Mouse (Mus musculus) myocyte (in vitro differentiated cells): ENCODE data around the gene BC024978. TPM values are rescaled to one million over a fixed set of nuclear protein-coding genes. Genes with fewer than 3 reads are reported as not detected.
A peak's percentile ranks its signal among the peaks of the same experiment; 100 is the strongest.

Experiments
- H3K27me3 ChIP-seq: one replicate; pipeline ENCODE4 v1.6.1; 2011; ENCODE audit not compliant: control insufficient read depth, insufficient read depth, insufficient read length
- H3K36me3 ChIP-seq: one replicate; pipeline ENCODE4 v1.6.1; 2011; ENCODE audit not compliant: control insufficient read depth, insufficient read depth
- H3K4me2 ChIP-seq: one replicate; pipeline ENCODE4 v1.6.1; 2011; ENCODE audit warnings: low read depth, control low read depth
- H3K4me3 ChIP-seq: one replicate; pipeline ENCODE4 v1.5.1; 2011; ENCODE audit warnings: mild to moderate bottlenecking, control low read depth, moderate library complexity
- H3K79me2 ChIP-seq: one replicate; pipeline ENCODE4 v1.6.1; 2011; ENCODE audit not compliant: control insufficient read depth, insufficient read depth
- H3ac ChIP-seq: one replicate; pipeline ENCODE4 v1.6.1; 2011; ENCODE audit not compliant: control insufficient read depth, insufficient read length
- CEBPB ChIP-seq: IDR thresholded peaks from 2 replicates; pipeline ENCODE4 v1.6.1; 2011; ENCODE audit warnings: mild to moderate bottlenecking, moderate library complexity; ENCODE audit not compliant: poor library complexity, insufficient read depth, severe bottlenecking
- E2F4 ChIP-seq: IDR thresholded peaks from one replicate; pipeline ENCODE4 v1.6.1; 2011; ENCODE audit warnings: mild to moderate bottlenecking, control low read depth, moderate library complexity; ENCODE audit not compliant: insufficient read depth
- MAX ChIP-seq: IDR thresholded peaks from one replicate; pipeline ENCODE4 v1.6.1; 2011; ENCODE audit warnings: low read depth, mild to moderate bottlenecking, control low read depth
- MYOD1 ChIP-seq, 3 experiments: IDR thresholded peaks; one replicate each; pipeline ENCODE4 v1.6.1; 2011; ENCODE audit warnings: control low read depth in 2 of 3, low read depth in 2 of 3, mild to moderate bottlenecking in 2 of 3, moderate library complexity in 1 of 3; ENCODE audit not compliant: insufficient read length in 2 of 3, control insufficient read depth in 1 of 3
- MYOG ChIP-seq, 3 experiments: IDR thresholded peaks; one replicate each; pipeline ENCODE4 v1.6.1; 2011; ENCODE audit warnings: control low read depth in 2 of 3, low read depth in 2 of 3, mild to moderate bottlenecking in 2 of 3; ENCODE audit not compliant: insufficient read length in 2 of 3, control insufficient read depth in 1 of 3, insufficient read depth in 1 of 3
- POLR2A ChIP-seq: IDR thresholded peaks from one replicate; pipeline ENCODE4 v1.6.1; 2011; ENCODE audit warnings: low read depth, mild to moderate bottlenecking, control low read depth, moderate library complexity; ENCODE audit not compliant: insufficient read length
- POLR2AphosphoS2 ChIP-seq: IDR thresholded peaks from one replicate; pipeline ENCODE4 v1.6.1; 2011; ENCODE audit warnings: low read depth, control low read depth; ENCODE audit not compliant: insufficient read length
- REST ChIP-seq: IDR thresholded peaks from one replicate; pipeline ENCODE4 v1.6.1; 2011; ENCODE audit warnings: mild to moderate bottlenecking, control low read depth, moderate library complexity; ENCODE audit not compliant: insufficient read depth, insufficient read length
- SRF ChIP-seq: IDR thresholded peaks from one replicate; pipeline ENCODE4 v1.6.1; 2011; ENCODE audit warnings: low read depth; ENCODE audit not compliant: control insufficient read depth, insufficient read length
- TCF12 ChIP-seq: IDR thresholded peaks from one replicate; pipeline ENCODE4 v1.6.1; 2011; ENCODE audit warnings: mild to moderate bottlenecking, control low read depth; ENCODE audit not compliant: poor library complexity, insufficient read depth, severe bottlenecking
- TCF3 ChIP-seq: IDR thresholded peaks from one replicate; pipeline ENCODE4 v1.6.1; 2011; ENCODE audit warnings: low read depth, control low read depth; ENCODE audit not compliant: insufficient read length
- USF1 ChIP-seq: IDR thresholded peaks from one replicate; pipeline ENCODE4 v1.6.1; 2011; ENCODE audit warnings: low read depth, mild to moderate bottlenecking, control low read depth, moderate library complexity
- polyA plus RNA-seq: library from polyadenylated mRNA; unstranded; fragments of >200 nt; fragmentation: generic; extraction: Trizol; gene quantifications from one replicate; pipeline ENCODE4 v1.2.1, GENCODE M21; 2012; ENCODE audit warnings: missing spikeins

Gene BC024978
- 5.2 TPM for polyA plus RNA-seq

GRCm38 (mm10) chr7:27195681-27196611 lies at the start of gene BC024978, which contains the start of gene Snrpa:
Gene BC024978 (plus strand): TSS chr7:27195781.
Gene Snrpa (minus strand): TSS chr7:27196271.
- Histone ChIP-seq H3K4me3 (peak within 1 kb of the TSS; percentile 80), H3K79me2 (peaks cover 38% of the 10 kb centered on the region), H3K27me3 (no peaks in the 10 kb centered on the region), H3K4me2 (peak within 1 kb of the TSS; percentile 100), H3K36me3 (peaks cover 20% of the 10 kb centered on the region), H3ac (peak within 1 kb of the TSS; percentile 80)
- peak in 2 of 3 experiments; percentile 24 to 84 for TF ChIP-seq MYOG (IDR thresholded peaks at IDR 0.05; ENCODE audit: control insufficient read depth in 1 of 3, insufficient read depth in 1 of 3, insufficient read length in 2 of 3, low read depth in 2 of 3)
- no peak for TF ChIP-seq CEBPB
- TF ChIP-seq POLR2A: peak; percentile 54
- TF ChIP-seq TCF3: no peak
- TF ChIP-seq MYOD1 (IDR thresholded peaks at IDR 0.05; ENCODE audit: control insufficient read depth in 1 of 3, insufficient read length in 2 of 3, low read depth in 2 of 3): peak in 2 of 3 experiments; percentile 86 to 89
- TF ChIP-seq MAX: peak; percentile 45
- TF ChIP-seq SRF: peak; percentile 18
- TF ChIP-seq REST: no peak
- peak; percentile 99 for TF ChIP-seq USF1
- peak; percentile 16 for TF ChIP-seq TCF12
- no peak for TF ChIP-seq E2F4
- peak; percentile 39 for TF ChIP-seq POLR2AphosphoS2

GRCm38 (mm10) chr7:27153205-27153764 lies 42.3 kb upstream of the BC024978 start, which contains the start of gene Cyp2t4:
Gene Cyp2t4 (plus strand): TSS chr7:27153714.
- no peaks in the 10 kb centered on the region for H3K79me2 ChIP-seq
- H3K4me3 ChIP-seq: no peak within 1 kb of the TSS
- no peaks in the 10 kb centered on the region for H3K36me3 ChIP-seq
- H3ac ChIP-seq: no peak within 1 kb of the TSS
- TF ChIP-seq MAX (no peak), POLR2A (no peak), MYOD1 (IDR thresholded peaks at IDR 0.05; ENCODE audit: control insufficient read depth in 1 of 3, insufficient read length in 2 of 3, low read depth in 2 of 3) (no peak), MYOG (IDR thresholded peaks at IDR 0.05; ENCODE audit: control insufficient read depth in 1 of 3, insufficient read depth in 1 of 3, insufficient read length in 2 of 3, low read depth in 2 of 3) (no peak), REST (no peak), USF1 (no peak), SRF (no peak), E2F4 (no peak), TCF12 (no peak), TCF3 (no peak)
- no peak within 1 kb of the TSS for H3K4me2 ChIP-seq
- no peaks in the 10 kb centered on the region for H3K27me3 ChIP-seq

- Histone ChIP-seq H3K36me3 (no peaks in the 10 kb centered on the region), H3K27me3 (no peaks in the 10 kb centered on the region), H3ac (no peak overlapping the region), H3K79me2 (no peaks in the 10 kb centered on the region), H3K4me2 (no peak overlapping the region), H3K4me3 (no peak overlapping the region)
- TF ChIP-seq MAX: no peak
- TF ChIP-seq TCF3: no peak
- no peak for TF ChIP-seq MYOG (IDR thresholded peaks at IDR 0.05; ENCODE audit: control insufficient read depth in 1 of 3, insufficient read depth in 1 of 3, insufficient read length in 2 of 3, low read depth in 2 of 3)
Observed at GRCm38 (mm10) chr7:27156005-27156404, 39.6 kb upstream of the BC024978 start.

GRCm38 (mm10) chr7:27158171-27158570 lies 37.4 kb upstream of the BC024978 start:
- Histone ChIP-seq H3K27me3 (no peaks in the 10 kb centered on the region), H3K79me2 (no peaks in the 10 kb centered on the region), H3K36me3 (no peaks in the 10 kb centered on the region), H3ac (no peak overlapping the region), H3K4me3 (no peak overlapping the region), H3K4me2 (no peak overlapping the region)
- TF ChIP-seq MYOG (IDR thresholded peaks at IDR 0.05; ENCODE audit: control insufficient read depth in 1 of 3, insufficient read depth in 1 of 3, insufficient read length in 2 of 3, low read depth in 2 of 3) (no peak), CEBPB (no peak), POLR2A (no peak), USF1 (no peak), TCF3 (no peak), POLR2AphosphoS2 (no peak), MYOD1 (IDR thresholded peaks at IDR 0.05; ENCODE audit: control insufficient read depth in 1 of 3, insufficient read length in 2 of 3, low read depth in 2 of 3) (no peak), E2F4 (no peak), TCF12 (no peak), REST (no peak), MAX (no peak), SRF (no peak)

DNA sequence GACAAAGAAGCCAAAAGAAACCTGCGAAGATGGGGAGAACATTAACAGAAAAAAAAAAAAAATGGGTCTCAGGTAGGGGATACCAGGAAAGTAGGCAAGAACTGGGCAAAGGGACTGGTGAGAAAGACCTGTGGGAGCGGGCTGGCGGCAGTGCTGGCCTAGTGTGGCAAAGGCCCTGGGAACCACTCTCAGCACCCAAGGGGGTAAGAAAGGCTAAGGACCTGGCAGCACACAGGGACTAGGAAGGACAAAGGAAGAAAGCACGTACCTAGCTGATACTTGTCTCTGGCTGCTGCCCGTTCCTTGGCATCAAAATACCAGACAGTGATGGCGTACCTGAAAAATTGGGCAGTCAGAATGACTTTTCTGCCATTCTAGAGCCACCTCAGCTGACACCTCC lies 36.3 kb upstream of the BC024978 start:
- Histone ChIP-seq H3K4me2 (no peak overlapping the region), H3K79me2 (no peaks in the 10 kb centered on the region), H3K36me3 (no peaks in the 10 kb centered on the region), H3K27me3 (no peaks in the 10 kb centered on the region), H3K4me3 (no peak overlapping the region), H3ac (no peak overlapping the region)
- TF ChIP-seq MAX (no peak), E2F4 (no peak), POLR2A (no peak), POLR2AphosphoS2 (no peak), USF1 (no peak), MYOD1 (IDR thresholded peaks at IDR 0.05; ENCODE audit: control insufficient read depth in 1 of 3, insufficient read length in 2 of 3, low read depth in 2 of 3) (no peak), TCF3 (no peak), TCF12 (no peak), CEBPB (no peak), MYOG (IDR thresholded peaks at IDR 0.05; ENCODE audit: control insufficient read depth in 1 of 3, insufficient read depth in 1 of 3, insufficient read length in 2 of 3, low read depth in 2 of 3) (no peak), SRF (no peak), REST (no peak)
